Mouse (Mus musculus): Measurements from ENCODE around the gene Olfr549.

The Olfr549 gene

GRCm38 (mm10) chr7:102549570-102549969, at the start of gene Olfr549:
TSS of gene Olfr549 (plus strand) at chr7:102549870.
- DNase-seq (ENCODE audit: inconsistent ontology term): no peak

GRCm38 (mm10) chr7:102501986-102502385, 47.7 kb upstream of the Olfr549 start:
- DNase-seq (ENCODE audit: inconsistent ontology term): no peak

- peak; percentile 69 for DNase-seq (ENCODE audit: inconsistent ontology term)
Observed at GRCm38 (mm10) chr7:102506848-102507247, 42.8 kb upstream of the Olfr549 start.

GRCm38 (mm10) chr7:102508066-102508465, 41.6 kb upstream of the Olfr549 start:
- no peak for DNase-seq (ENCODE audit: inconsistent ontology term)

- no peak for DNase-seq (ENCODE audit: inconsistent ontology term)
Observed at GRCm38 (mm10) chr7:102508666-102509065, 41.0 kb upstream of the Olfr549 start.

GRCm38 (mm10) chr7:102509726-102510125, 39.9 kb upstream of the Olfr549 start:
- no peak for DNase-seq (ENCODE audit: inconsistent ontology term)

- no peak for DNase-seq (ENCODE audit: inconsistent ontology term)
Observed at GRCm38 (mm10) chr7:102511927-102512326, 37.7 kb upstream of the Olfr549 start.

- peak; percentile 89 for DNase-seq (ENCODE audit: inconsistent ontology term)
Observed at GRCm38 (mm10) chr7:102512814-102513435, 36.7 kb upstream of the Olfr549 start.

- no peak for DNase-seq (ENCODE audit: inconsistent ontology term)
Observed at GRCm38 (mm10) chr7:102514144-102514543, 35.5 kb upstream of the Olfr549 start.

- peak; percentile 65 for DNase-seq (ENCODE audit: inconsistent ontology term)
Observed at GRCm38 (mm10) chr7:102516261-102517050, 33.2 kb upstream of the Olfr549 start.

GRCm38 (mm10) chr7:102517051-102517335, 32.7 kb upstream of the Olfr549 start:
- DNase-seq (ENCODE audit: inconsistent ontology term): no peak

- no peak for DNase-seq (ENCODE audit: inconsistent ontology term)
Observed at GRCm38 (mm10) chr7:102529052-102529451, 20.6 kb upstream of the Olfr549 start.

- no peak for DNase-seq (ENCODE audit: inconsistent ontology term)
Observed at GRCm38 (mm10) chr7:102534449-102534848, 15.2 kb upstream of the Olfr549 start, which contains the start of gene Olfr547. TSS of gene Olfr547 (plus strand) at chr7:102534749.

- no peak for DNase-seq (ENCODE audit: inconsistent ontology term)
Observed at GRCm38 (mm10) chr7:102540596-102540995, 9.1 kb upstream of the Olfr549 start, which contains the start of gene Olfr548-ps1. TSS of gene Olfr548-ps1 (plus strand) at chr7:102540896.

- no peak for DNase-seq (ENCODE audit: inconsistent ontology term)
Observed at GRCm38 (mm10) chr7:102541251-102541650, 8.4 kb upstream of the Olfr549 start.

GRCm38 (mm10) chr7:102553279-102553678, 3.6 kb downstream of the Olfr549 start:
- no peak for DNase-seq (ENCODE audit: inconsistent ontology term)

- peak; percentile 86 for DNase-seq (ENCODE audit: inconsistent ontology term)
Observed at GRCm38 (mm10) chr7:102564999-102565997, 15.6 kb downstream of the Olfr549 start, which contains the start of gene Trim21. TSS of gene Trim21 (minus strand) at chr7:102565486.

GRCm38 (mm10) chr7:102566219-102566618, 16.5 kb downstream of the Olfr549 start:
- DNase-seq (ENCODE audit: inconsistent ontology term): no peak

GRCm38 (mm10) chr7:102571142-102571541, 21.5 kb downstream of the Olfr549 start, which contains the start of gene Olfr550:
TSS of gene Olfr550 (plus strand) at chr7:102571442.
- DNase-seq (ENCODE audit: inconsistent ontology term): no peak

GRCm38 (mm10) chr7:102573174-102573830, 23.6 kb downstream of the Olfr549 start:
- no peak for DNase-seq (ENCODE audit: inconsistent ontology term)

- DNase-seq (ENCODE audit: inconsistent ontology term): no peak
Observed at GRCm38 (mm10) chr7:102575998-102576397, 26.3 kb downstream of the Olfr549 start.

Measured in Muller cell, postnatal 12 days (primary cell).